Mouse (Mus musculus) stomach, adult 2 months (tissue): Measurements from ENCODE around the gene Nelfb. TPM values are rescaled to one million over a fixed set of nuclear protein-coding genes. Genes with fewer than 3 reads are reported as not detected.

Experiments used
- polyA plus RNA-seq: library from polyadenylated mRNA; depleted of rRNA; stranded (reverse); fragments of >200 nt; gene quantifications from 2 replicates; pipeline ENCODE4 v1.2.3, GENCODE M21; 2012; rRNA removed

Gene Nelfb
- 29.3 and 32.6 TPM in 2 replicates for polyA plus RNA-seq

DNA sequence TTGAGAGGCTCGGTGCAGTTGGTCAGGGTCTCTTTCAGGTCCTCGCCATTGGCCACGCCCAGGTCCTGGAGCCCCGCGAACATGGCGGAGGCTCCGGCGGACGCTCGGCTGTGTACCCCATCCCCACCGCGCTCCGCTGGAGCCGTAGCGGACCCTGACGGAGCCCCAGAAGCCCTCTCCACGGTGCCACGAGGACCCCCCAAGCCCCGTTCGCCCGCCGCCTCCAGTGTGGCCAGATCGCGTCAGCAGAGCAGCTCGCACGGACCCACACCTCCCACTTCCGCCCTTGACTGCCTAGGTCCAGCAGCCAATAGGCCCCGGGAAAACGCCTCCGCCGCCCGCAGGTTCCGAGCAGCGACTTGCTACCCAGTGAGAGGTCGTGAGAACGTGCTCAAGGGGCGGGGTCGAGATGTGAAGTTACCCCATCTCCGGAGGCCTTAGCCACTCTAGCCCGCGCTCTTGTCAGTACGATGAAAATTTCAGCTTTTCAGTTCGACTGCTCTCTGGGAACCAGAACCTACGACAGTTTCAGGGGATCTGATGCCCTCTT, at the start of gene Nelfb:
Gene Nelfb (minus strand): TSS at position 369 of the 550 bp plus-strand sequence.

GRCm38 (mm10) chr2:25255284-25255779, 44.0 kb upstream of the Nelfb start, which contains the start of gene Tmem203:
Tmem203 (plus strand) TSS chr2:25255439.

DNA sequence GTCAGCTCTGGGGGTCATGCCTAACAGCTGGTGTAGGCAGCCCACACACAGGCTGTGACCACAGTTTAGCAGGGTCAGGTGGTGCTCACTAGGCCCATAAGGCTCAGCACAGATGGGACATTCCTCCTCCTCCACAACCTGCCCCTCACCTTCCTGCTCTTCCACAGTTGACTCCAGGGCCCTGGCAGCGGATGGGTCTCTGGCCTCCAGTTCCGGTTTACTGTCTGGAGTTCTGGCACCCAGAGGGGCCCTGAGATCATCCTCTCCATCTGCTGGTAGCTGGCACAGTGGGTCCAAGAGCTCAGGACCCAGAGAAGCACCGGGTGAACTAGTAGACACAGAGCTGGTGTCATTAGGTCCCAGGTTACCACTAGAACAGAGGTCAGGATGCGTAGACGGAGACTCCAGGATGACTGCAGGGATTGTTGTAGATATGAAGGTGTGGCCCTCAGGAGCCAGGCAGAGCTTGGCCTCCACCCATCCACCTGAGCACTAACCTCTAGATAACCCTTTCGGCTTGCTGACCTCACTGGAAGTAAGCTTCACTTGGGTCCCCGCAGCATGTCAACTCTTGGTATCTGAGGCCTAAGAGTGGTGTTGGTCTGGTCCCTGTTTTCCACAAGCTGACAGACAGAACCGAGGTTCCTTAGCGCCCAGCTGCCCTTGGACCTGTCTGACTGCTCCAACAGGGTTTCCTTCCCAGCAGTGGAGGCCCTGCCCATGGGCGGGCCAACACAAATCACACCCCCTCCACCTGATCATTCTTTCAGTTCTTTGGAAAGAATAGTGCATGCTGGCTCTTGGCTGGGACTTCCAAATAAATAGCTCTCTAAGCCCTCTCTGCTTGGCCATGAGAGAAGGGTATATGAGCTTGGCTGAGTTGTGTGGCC, 35.1 kb upstream of the Nelfb start, which contains the start of gene AL732309.1:
Gene AL732309.1 (minus strand): TSS at position 681 of the 890 bp plus-strand sequence.

DNA sequence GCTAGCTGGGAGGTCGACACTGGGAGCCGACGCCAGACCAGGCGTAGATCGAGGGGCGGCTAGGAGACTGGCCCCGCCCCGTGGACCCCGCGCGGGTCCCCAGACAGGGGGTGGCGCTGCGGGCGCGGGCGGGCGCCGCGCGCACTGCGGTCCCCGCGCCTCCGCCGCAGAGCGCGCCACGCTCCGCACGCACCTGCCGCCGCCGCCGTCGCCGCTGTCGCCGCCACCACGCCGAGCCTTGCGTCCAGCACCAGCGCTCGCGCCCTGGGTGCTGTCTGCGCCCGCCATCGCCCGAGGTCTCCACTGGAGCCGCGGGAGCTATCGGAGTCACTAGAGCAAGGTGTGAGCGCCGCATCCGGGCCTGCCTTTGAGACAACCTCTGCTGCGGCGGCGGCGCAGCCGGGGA, 30.8 kb upstream of the Nelfb start, which contains the start of the genes Rnf208 and Cysrt1:
Gene Rnf208 (plus strand): TSS at position 155 of the 406 bp plus-strand sequence.
Gene Cysrt1 (minus strand): TSS at position 352 of the 406 bp plus-strand sequence.

GRCm38 (mm10) chr2:25236614-25237013, 25.3 kb upstream of the Nelfb start, which contains the start of gene Rnf224:
Rnf224 (minus strand) TSS chr2:25236787.

GRCm38 (mm10) chr2:25234050-25234449, 22.8 kb upstream of the Nelfb start, which contains the start of gene Slc34a3:
Slc34a3 (minus strand) TSS chr2:25234364.

DNA sequence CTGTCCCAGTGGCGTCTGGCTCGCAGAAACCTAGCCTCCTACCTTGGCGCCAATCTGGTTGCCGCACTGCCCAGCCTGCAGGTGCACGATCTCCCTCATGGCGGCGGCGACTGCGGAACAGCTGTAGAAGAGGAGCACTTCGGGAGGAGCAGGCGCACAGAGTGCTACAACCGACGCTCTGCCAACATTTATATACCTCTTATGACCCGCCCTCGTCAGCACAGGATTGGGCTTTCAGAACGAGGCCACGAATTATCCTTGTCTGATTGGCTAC, 13.1 kb upstream of the Nelfb start, which contains the start of gene Tubb4b:
Gene Tubb4b (minus strand): TSS at position 211 of the 274 bp plus-strand sequence.

DNA sequence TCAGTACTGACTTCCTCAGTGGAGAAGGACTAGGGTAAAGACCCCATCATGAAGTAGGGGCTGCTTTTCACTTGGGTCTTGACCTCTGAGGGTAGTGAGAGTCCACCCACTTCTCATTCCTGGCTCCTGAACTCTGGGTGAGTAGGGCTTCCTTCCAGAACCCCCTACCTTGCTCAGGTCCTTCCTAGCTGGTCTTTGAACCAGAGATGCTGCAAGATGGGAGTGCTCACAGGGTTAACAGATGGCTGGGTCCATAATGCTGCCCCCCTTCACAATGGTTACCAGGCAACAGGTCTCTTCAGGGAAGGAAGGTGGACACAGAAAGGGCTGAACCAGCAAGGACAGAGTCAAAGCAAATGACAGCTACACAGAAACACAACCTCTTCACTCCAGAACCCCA, 7.2 kb upstream of the Nelfb start, which contains the start of gene Fam166a:
Gene Fam166a (plus strand): TSS at position 301 of the 400 bp plus-strand sequence.

GRCm38 (mm10) chr2:25214444-25214843, 3.2 kb upstream of the Nelfb start, which contains the start of gene Stpg3:
Stpg3 (minus strand) TSS chr2:25214637.

DNA sequence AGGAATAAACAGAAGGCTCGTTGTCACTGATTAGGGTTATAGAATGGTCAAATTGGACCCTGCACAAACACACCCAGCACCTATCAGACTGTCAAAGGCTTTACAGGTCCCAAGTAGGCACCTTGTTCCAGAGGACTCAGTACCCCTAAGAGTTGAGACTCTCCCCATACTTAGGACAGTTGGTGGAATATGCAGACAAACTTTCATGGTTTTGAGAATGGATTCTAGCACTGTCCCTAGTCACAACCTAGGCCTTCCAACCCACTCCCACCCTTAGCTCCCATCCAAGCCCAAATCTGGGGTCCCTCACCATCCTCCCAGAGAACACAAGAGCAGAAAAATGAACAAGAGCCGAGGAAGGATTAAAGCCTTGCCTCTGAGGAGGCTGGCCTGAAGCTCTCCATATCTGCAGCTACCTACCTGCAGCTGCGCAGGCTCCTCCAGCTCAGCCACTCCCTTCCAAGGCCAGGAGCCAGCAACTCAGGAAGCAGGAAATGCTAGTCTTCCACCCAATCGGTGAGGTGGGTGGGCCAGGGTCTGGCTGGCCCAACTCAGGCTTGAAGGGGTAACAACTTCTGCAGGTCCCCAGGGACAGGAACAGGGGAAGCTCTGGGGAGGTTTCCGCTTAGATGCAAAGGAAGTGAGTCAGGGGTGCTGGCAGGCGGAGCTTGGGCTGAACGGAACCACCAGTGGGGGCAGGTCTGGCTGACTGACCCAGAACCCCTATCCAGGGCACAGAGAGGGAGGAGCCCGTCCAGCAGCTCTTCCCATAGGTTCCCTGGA, 14.9 kb downstream of the Nelfb start, which contains the start of gene Tor4a:
Gene Tor4a (minus strand): TSS at position 715 of the 783 bp plus-strand sequence.

DNA sequence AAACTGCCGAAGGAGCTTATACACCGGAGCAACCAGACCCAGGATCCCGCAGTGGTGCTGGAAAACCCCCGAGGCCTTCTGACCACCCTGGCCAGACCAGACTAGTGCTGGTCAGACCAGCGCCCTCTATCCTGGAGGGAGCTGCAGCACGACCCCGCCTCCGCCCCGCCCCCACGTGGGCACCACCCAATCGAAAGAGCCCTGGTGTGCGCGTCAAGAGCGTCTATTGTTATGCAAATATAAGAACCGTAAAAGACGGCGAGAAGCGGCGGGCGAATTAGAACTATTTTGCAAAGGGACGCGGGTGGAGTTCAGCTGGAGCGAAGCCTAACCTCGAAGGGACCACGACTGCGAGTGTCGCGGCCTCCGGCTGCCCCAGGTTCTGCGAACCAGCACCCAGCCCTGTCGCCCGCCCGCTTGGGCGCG, 30.8 kb downstream of the Nelfb start, which contains the start of gene Nrarp:
Gene Nrarp (plus strand): TSS at position 281 of the 426 bp plus-strand sequence.

Other genes starting within 250 kb of the Nelfb start
- gene Dph7, start 249.1 kb downstream of the Nelfb start, polyA plus RNA-seq: 2.6 and 4.0 TPM in 2 replicates
- 15.7 and 16.1 TPM in 2 replicates for gene Mrpl41, start 236.4 kb downstream of the Nelfb start, polyA plus RNA-seq
- gene Pnpla7, start 235.5 kb downstream of the Nelfb start, polyA plus RNA-seq: 3.3 and 4.3 TPM in 2 replicates
- gene Nsmf, start 157.1 kb downstream of the Nelfb start, polyA plus RNA-seq: 43.8 and 57.8 TPM in 2 replicates
- gene Entpd8, start 131.2 kb downstream of the Nelfb start, polyA plus RNA-seq: 6.6 and 9.0 TPM in 2 replicates
- 14.8 and 16.5 TPM in 2 replicates for gene Noxa1, start 116.3 kb downstream of the Nelfb start, polyA plus RNA-seq
- gene Nrarp, start 30.7 kb downstream of the Nelfb start, polyA plus RNA-seq: 41.8 and 62.3 TPM in 2 replicates
- 20.0 and 23.5 TPM in 2 replicates for gene Tor4a, start 14.6 kb downstream of the Nelfb start, polyA plus RNA-seq
- gene Stpg3, start 3.1 kb upstream of the Nelfb start, polyA plus RNA-seq: not detected in 2 replicates
- 0.35 TPM in 1 of 2 replicates, not detected in the other for gene Fam166a, start 7.3 kb upstream of the Nelfb start, polyA plus RNA-seq
- gene Tubb4b, start 13.2 kb upstream of the Nelfb start, polyA plus RNA-seq: 278 and 313 TPM in 2 replicates
- gene Slc34a3, start 22.9 kb upstream of the Nelfb start, polyA plus RNA-seq: 0.29 and 0.32 TPM in 2 replicates
- 0.77 and 0.82 TPM in 2 replicates for gene Rnf224, start 25.3 kb upstream of the Nelfb start, polyA plus RNA-seq
- gene Rnf208, start 30.8 kb upstream of the Nelfb start, polyA plus RNA-seq: 100 and 146 TPM in 2 replicates
- gene Cysrt1, start 31.0 kb upstream of the Nelfb start, polyA plus RNA-seq: 216 and 387 TPM in 2 replicates
- 24.8 and 31.7 TPM in 2 replicates for gene AL732309.1, start 35.4 kb upstream of the Nelfb start, polyA plus RNA-seq
- gene Tmem203, start 44.0 kb upstream of the Nelfb start, polyA plus RNA-seq: 26.1 and 51.6 TPM in 2 replicates
- gene Tprn, start 51.1 kb upstream of the Nelfb start, polyA plus RNA-seq: 76.7 and 110 TPM in 2 replicates
- 32.6 and 42.6 TPM in 2 replicates for gene Ssna1, start 60.9 kb upstream of the Nelfb start, polyA plus RNA-seq
- gene Anapc2, start 61.0 kb upstream of the Nelfb start, polyA plus RNA-seq: 38.5 and 51.1 TPM in 2 replicates
- not detected in 2 replicates for gene Tmem210, start 76.7 kb upstream of the Nelfb start, polyA plus RNA-seq
- 120 and 141 TPM in 2 replicates for gene Lrrc26, start 78.4 kb upstream of the Nelfb start, polyA plus RNA-seq
- gene Grin1, start 107.7 kb upstream of the Nelfb start, polyA plus RNA-seq: 1.7 and 2.6 TPM in 2 replicates
- gene Man1b1, start 120.8 kb upstream of the Nelfb start, polyA plus RNA-seq: 6.1 and 7.3 TPM in 2 replicates
- 15.2 and 20.7 TPM in 2 replicates for gene Dpp7, start 144.9 kb upstream of the Nelfb start, polyA plus RNA-seq
- 26.9 and 89.2 TPM in 2 replicates for gene Uap1l1, start 154.2 kb upstream of the Nelfb start, polyA plus RNA-seq
- gene Sapcd2, start 160.8 kb upstream of the Nelfb start, polyA plus RNA-seq: 16.2 and 18.1 TPM in 2 replicates
- 38.6 and 41.0 TPM in 2 replicates for gene Entpd2, start 184.4 kb upstream of the Nelfb start, polyA plus RNA-seq
- gene Npdc1, start 187.9 kb upstream of the Nelfb start, polyA plus RNA-seq: 181 and 297 TPM in 2 replicates
- gene Fut7, start 211.8 kb upstream of the Nelfb start, polyA plus RNA-seq: 0.11 and 0.24 TPM in 2 replicates
- gene Abca2, start 217.2 kb upstream of the Nelfb start, polyA plus RNA-seq: 17.6 and 31.4 TPM in 2 replicates
- 208 and 316 TPM in 2 replicates for gene Clic3, start 245.3 kb upstream of the Nelfb start, polyA plus RNA-seq
- 60.7 and 89.3 TPM in 2 replicates for gene Paxx, start 249.6 kb upstream of the Nelfb start, polyA plus RNA-seq